Mouse (Mus musculus): ENCODE measurements around the gene Nlk. TPM values are rescaled to one million over a fixed set of nuclear protein-coding genes. Genes with fewer than 3 reads are reported as not detected.

Nlk gene
- polyA plus RNA-seq (2012; rRNA removed), result 13.8 and 24.0 TPM in 2 replicates

DNA sequence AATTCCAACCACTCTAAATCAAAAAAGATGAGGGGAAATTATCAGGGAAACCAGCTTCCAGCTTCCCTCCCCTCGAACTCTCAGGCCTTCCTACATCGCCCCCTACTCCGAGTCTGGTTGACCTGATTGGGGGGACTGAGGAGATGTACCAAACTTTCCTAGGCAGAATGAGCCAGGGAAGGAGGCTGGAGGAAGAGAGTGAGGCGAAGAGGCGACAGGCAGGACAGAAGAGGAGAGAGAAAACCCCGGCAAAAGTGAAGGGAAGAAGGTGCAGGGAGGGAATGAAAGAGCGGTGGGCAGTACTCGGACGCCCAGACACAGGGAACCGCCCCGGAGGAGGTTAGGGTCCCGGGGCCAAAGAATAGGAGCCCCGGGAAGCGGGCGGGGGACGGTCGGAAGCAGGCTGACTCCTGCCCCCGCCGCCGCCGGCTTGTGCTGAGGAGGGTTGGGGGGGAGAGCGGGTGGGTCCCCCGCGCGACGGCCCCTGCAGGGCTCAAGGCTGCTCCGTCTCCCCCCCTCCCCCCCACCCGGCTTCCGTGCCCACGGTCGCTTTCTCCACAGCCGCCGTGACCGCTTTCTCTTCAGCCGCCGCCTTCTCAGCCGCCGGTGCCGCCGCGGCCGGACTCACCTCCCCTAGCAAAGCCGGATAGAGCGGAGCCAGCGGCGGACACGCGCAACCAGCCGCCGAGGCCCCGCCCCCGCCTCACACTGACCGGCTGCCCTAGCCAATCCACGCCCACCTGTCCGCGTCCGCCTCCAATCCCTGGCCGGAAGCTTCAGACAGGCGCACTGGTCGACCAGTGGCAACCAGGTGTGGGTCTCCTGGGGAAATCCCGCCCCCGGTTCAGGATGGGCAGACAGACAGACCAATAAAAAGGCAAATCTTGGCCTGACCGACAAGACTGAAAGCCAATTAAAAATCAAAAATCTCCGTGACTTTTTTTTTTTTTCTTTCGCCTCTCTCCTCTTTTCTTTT is at the start of gene Nlk:
Gene Nlk, minus strand, starts transcription at position 597 of the 976 bp plus-strand sequence.
- H3K4me3 ChIP-seq (ENCODE audit: extremely low read depth, insufficient read depth, insufficient read length), result peak within 1 kb of the TSS; percentile 72
- no peaks in the 10 kb centered on the region for H3K36me3 ChIP-seq (ENCODE audit: control insufficient read depth, insufficient read depth, low read length)
- peak; percentile 98 to 99 for DNase-seq (ENCODE audit: low read depth in 1 of 2, low spot score in 2 of 2)
- WGBS, result 1% methylated on average over 65 of the region's 65 CpGs
- TF ChIP-seq CTCF (IDR thresholded peaks at IDR 0.05; ENCODE audit: extremely low read depth, insufficient read depth, insufficient read length, insufficient replicate concordance) (no peak), POLR2A (IDR thresholded peaks at IDR 0.05; ENCODE audit: low read depth, low read length) (peak; percentile 61; the same call in 1 of the 2 replicates)
- H3K27ac ChIP-seq (ENCODE audit: insufficient read depth, low read length), result peak within 1 kb of the TSS; percentile 51; the same call in 1 of the 2 replicates
- H3K27me3 ChIP-seq (ENCODE audit: control insufficient read depth, insufficient read depth, low read length), result no peaks in the 10 kb centered on the region
- H3K4me1 ChIP-seq (ENCODE audit: control insufficient read depth, insufficient read depth, insufficient read length), result peaks cover 8% of the 10 kb centered on the region

DNA sequence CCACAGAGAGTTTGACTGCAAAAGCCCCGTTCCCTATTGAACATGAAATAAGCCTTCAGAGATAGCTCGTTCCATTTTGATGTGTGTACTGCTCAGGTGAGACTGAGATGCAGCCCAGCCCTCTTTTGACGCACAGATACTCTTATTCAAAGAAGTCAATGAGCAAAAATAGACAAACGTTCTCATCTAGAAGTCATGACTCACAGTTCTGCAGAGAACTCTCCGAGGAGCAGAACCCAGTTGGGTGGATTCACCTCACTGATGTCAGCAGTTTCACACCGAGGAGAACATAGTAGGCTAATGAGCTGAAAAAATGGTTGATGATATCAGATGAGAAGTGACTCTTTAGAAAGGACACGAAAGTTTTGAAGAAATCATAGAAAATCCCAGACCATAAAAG is 49.1 kb upstream of the Nlk start:
- TF ChIP-seq CTCF (IDR thresholded peaks at IDR 0.05; ENCODE audit: extremely low read depth, insufficient read depth, insufficient read length, insufficient replicate concordance) (no peak), POLR2A (IDR thresholded peaks at IDR 0.05; ENCODE audit: low read depth, low read length) (no peak)
- WGBS, result 87% methylated on average over 7 of the region's 7 CpGs
- Histone ChIP-seq H3K4me3 (ENCODE audit: extremely low read depth, insufficient read depth, insufficient read length) (no peak overlapping the region), H3K27ac (ENCODE audit: insufficient read depth, low read length) (no peak overlapping the region), H3K4me1 (ENCODE audit: control insufficient read depth, insufficient read depth, insufficient read length) (peaks cover 4% of the 10 kb centered on the region; the same call in 1 of the 2 replicates), H3K36me3 (ENCODE audit: control insufficient read depth, insufficient read depth, low read length) (0 out of 2 replicates have a peak, but pooled peaks cover 2% of the 10 kb centered on the region), H3K27me3 (ENCODE audit: control insufficient read depth, insufficient read depth, low read length) (no peaks in the 10 kb centered on the region)
- DNase-seq (ENCODE audit: low read depth in 1 of 2, low spot score in 2 of 2), result no peak

DNA sequence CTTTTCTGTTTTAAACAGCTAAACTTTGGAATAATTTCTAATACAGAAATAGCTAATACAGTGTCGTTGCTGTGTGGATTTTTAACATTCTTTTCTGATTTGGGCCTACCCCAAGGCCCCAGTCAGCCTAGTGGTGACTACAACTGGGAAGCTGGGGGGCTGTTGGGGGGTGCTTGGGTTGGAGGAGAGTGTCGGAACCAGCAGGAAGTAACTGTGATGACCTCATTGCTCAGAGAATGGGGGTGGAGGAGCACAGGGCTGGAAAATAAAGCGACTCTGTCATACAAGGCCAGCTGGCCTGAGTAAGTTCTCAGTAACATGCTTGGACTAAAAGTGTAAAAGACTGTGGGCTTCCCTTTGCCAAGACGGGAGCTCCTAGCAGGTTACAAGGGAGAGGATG is 48.3 kb upstream of the Nlk start:
- no peak for TF ChIP-seq POLR2A (IDR thresholded peaks at IDR 0.05; ENCODE audit: low read depth, low read length)
- no peak for TF ChIP-seq CTCF (IDR thresholded peaks at IDR 0.05; ENCODE audit: extremely low read depth, insufficient read depth, insufficient read length, insufficient replicate concordance)
- H3K36me3 ChIP-seq (ENCODE audit: control insufficient read depth, insufficient read depth, low read length), result 0 out of 2 replicates have a peak, but pooled peaks cover 2% of the 10 kb centered on the region
- 73% methylated on average over 4 of the region's 4 CpGs for WGBS
- H3K27ac ChIP-seq (ENCODE audit: insufficient read depth, low read length), result no peak overlapping the region
- no peak for DNase-seq (ENCODE audit: low read depth in 1 of 2, low spot score in 2 of 2)
- H3K4me1 ChIP-seq (ENCODE audit: control insufficient read depth, insufficient read depth, insufficient read length), result no peaks in the 10 kb centered on the region
- no peaks in the 10 kb centered on the region for H3K27me3 ChIP-seq (ENCODE audit: control insufficient read depth, insufficient read depth, low read length)
- no peak overlapping the region for H3K4me3 ChIP-seq (ENCODE audit: extremely low read depth, insufficient read depth, insufficient read length)

DNA sequence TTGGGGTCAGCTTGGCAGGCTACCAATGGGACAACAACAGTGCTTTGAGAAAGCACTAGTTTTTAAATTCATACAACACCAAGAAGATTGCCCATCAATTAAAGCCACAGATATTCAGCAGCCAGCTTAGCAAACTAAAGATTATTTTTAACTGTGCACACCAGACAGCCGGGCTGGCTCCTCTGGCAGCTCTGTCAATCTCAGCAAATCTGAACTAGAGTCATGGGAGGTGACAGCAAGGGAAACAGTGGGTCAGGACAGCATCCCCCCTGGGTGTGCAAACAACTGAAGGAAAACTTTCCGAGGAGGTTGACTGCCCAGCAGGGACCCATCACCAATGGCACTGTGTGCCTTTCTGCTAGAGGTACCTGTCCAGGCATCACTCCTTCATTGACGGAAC is 45.3 kb upstream of the Nlk start:
- no peak for DNase-seq (ENCODE audit: low read depth in 1 of 2, low spot score in 2 of 2)
- TF ChIP-seq CTCF (IDR thresholded peaks at IDR 0.05; ENCODE audit: extremely low read depth, insufficient read depth, insufficient read length, insufficient replicate concordance) (no peak), POLR2A (IDR thresholded peaks at IDR 0.05; ENCODE audit: low read depth, low read length) (no peak)
- 0 out of 2 replicates have a peak, but pooled peaks cover 2% of the 10 kb centered on the region for H3K36me3 ChIP-seq (ENCODE audit: control insufficient read depth, insufficient read depth, low read length)
- H3K27ac ChIP-seq (ENCODE audit: insufficient read depth, low read length), result no peak overlapping the region
- WGBS, result 90% methylated on average over 3 of the region's 3 CpGs
- H3K27me3 ChIP-seq (ENCODE audit: control insufficient read depth, insufficient read depth, low read length), result no peaks in the 10 kb centered on the region
- H3K4me1 ChIP-seq (ENCODE audit: control insufficient read depth, insufficient read depth, insufficient read length), result no peaks in the 10 kb centered on the region
- no peak overlapping the region for H3K4me3 ChIP-seq (ENCODE audit: extremely low read depth, insufficient read depth, insufficient read length)

DNA sequence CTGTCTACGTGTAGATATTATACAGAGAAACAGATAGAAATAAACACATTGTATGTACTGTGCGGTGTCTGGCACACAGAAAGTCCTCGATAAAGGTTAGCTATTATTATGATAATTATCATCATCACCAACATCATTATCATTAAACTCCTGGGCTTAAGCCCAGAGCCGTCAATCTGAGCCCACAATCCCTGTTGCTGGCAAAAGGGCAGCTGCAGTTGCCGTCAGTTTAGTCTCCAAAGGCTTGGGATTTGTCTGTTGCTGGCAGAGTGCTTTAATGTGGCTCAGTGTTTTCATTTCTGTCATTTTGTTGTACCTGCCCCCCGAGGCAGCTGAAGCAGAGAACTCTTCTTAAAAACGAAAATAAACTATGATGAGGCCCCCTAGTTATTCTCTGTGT is 44.8 kb upstream of the Nlk start:
- Histone ChIP-seq H3K4me1 (ENCODE audit: control insufficient read depth, insufficient read depth, insufficient read length) (no peaks in the 10 kb centered on the region), H3K27ac (ENCODE audit: insufficient read depth, low read length) (no peak overlapping the region), H3K4me3 (ENCODE audit: extremely low read depth, insufficient read depth, insufficient read length) (no peak overlapping the region), H3K36me3 (ENCODE audit: control insufficient read depth, insufficient read depth, low read length) (0 out of 2 replicates have a peak, but pooled peaks cover 2% of the 10 kb centered on the region), H3K27me3 (ENCODE audit: control insufficient read depth, insufficient read depth, low read length) (no peaks in the 10 kb centered on the region)
- 76% methylated on average over 7 of the region's 7 CpGs for WGBS
- no peak for DNase-seq (ENCODE audit: low read depth in 1 of 2, low spot score in 2 of 2)
- TF ChIP-seq POLR2A (IDR thresholded peaks at IDR 0.05; ENCODE audit: low read depth, low read length), result no peak
- no peak for TF ChIP-seq CTCF (IDR thresholded peaks at IDR 0.05; ENCODE audit: extremely low read depth, insufficient read depth, insufficient read length, insufficient replicate concordance)

DNA sequence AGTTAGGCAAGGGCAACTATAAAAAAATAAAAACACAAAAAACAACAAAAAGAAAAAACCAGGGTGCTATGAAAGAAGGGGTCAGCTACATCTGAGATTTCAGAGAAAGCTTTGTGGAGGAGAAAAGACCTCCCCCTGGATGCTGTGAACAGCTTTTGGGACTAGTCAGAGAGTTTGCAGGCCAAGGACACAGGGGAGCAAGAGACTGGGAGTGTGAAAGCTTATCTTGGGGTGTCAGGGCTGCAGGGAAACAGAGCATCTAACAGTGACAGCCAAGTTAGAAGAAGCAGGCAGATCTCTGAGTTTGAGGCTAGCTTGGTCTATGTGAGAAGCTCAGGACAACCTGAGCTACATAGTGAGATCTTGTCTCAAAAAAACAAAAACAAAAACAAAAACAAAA is 42.2 kb upstream of the Nlk start:
- no peak overlapping the region for H3K27ac ChIP-seq (ENCODE audit: insufficient read depth, low read length)
- H3K27me3 ChIP-seq (ENCODE audit: control insufficient read depth, insufficient read depth, low read length), result no peaks in the 10 kb centered on the region
- TF ChIP-seq CTCF (IDR thresholded peaks at IDR 0.05; ENCODE audit: extremely low read depth, insufficient read depth, insufficient read length, insufficient replicate concordance), result no peak
- no peak for TF ChIP-seq POLR2A (IDR thresholded peaks at IDR 0.05; ENCODE audit: low read depth, low read length)
- no peak overlapping the region for H3K4me3 ChIP-seq (ENCODE audit: extremely low read depth, insufficient read depth, insufficient read length)
- H3K4me1 ChIP-seq (ENCODE audit: control insufficient read depth, insufficient read depth, insufficient read length), result no peaks in the 10 kb centered on the region
- H3K36me3 ChIP-seq (ENCODE audit: control insufficient read depth, insufficient read depth, low read length), result no peaks in the 10 kb centered on the region
- DNase-seq (ENCODE audit: low read depth in 1 of 2, low spot score in 2 of 2), result no peak

Data from spleen, adult 2 months (tissue).